Mouse (Mus musculus): ENCODE measurements around the gene Ttll8. TPM values are rescaled to one million over a fixed set of nuclear protein-coding genes. Genes with fewer than 3 reads are reported as not detected.

Ttll8 gene
- total RNA-seq, 2 experiments from 2014 or later, result not detected

Other genes starting within 250 kb of the Ttll8 start
- 10 to 100 TPM; 26.5 to 33.4 TPM for gene Brd1, start 220.2 kb downstream of the Ttll8 start, total RNA-seq (2021)
- gene Zbed4, start 202.8 kb downstream of the Ttll8 start, total RNA-seq (2021), result 1 to 10 TPM; 7.2 to 9.4 TPM
- gene Alg12, start 135.1 kb downstream of the Ttll8 start, total RNA-seq (2021), result 1 to 10 TPM; 5.7 to 6.5 TPM
- 10 to 100 TPM in 1 of 2 experiments, 1 to 10 TPM in 1; 9.4 to 13.6 TPM for gene Creld2, start 134.8 kb downstream of the Ttll8 start, total RNA-seq (2021)
- gene Pim3, start 92.2 kb downstream of the Ttll8 start, total RNA-seq (2021), result 10 to 100 TPM; 14.8 to 19.4 TPM
- under 1 TPM; 0.07 to 0.20 TPM for gene Mlc1, start 24.6 kb upstream of the Ttll8 start, total RNA-seq (2021)
- not detected for gene Mov10l1, start 28.5 kb upstream of the Ttll8 start, total RNA-seq (2021)
- under 1 TPM; 0.07 to 0.18 TPM for gene Panx2, start 105.3 kb upstream of the Ttll8 start, total RNA-seq (2021)
- gene Trabd, start 120.7 kb upstream of the Ttll8 start, total RNA-seq (2021), result 10 to 100 TPM; 24.9 to 28.1 TPM
- 10 to 100 TPM in 1 of 2 experiments, 1 to 10 TPM in 1; 9.1 to 10.1 TPM for gene Selenoo, start 134.7 kb upstream of the Ttll8 start, total RNA-seq (2021)
- gene Tubgcp6, start 168.7 kb upstream of the Ttll8 start, total RNA-seq (2021), result 10 to 100 TPM in 1 of 2 experiments, 1 to 10 TPM in 1; 8.4 to 11.0 TPM
- 10 to 100 TPM in 1 of 2 experiments, 1 to 10 TPM in 1; 7.6 to 10.6 TPM for gene Hdac10, start 174.3 kb upstream of the Ttll8 start, total RNA-seq (2021)
- 10 to 100 TPM; 76.0 to 77.1 TPM for gene Mapk12, start 186.3 kb upstream of the Ttll8 start, total RNA-seq (2021)
- 1 to 10 TPM; 2.1 to 3.0 TPM for gene Mapk11, start 195.2 kb upstream of the Ttll8 start, total RNA-seq (2021)
- 10 to 100 TPM; 28.9 to 43.0 TPM for gene Plxnb2, start 226.4 kb upstream of the Ttll8 start, total RNA-seq (2021)
- gene Dennd6b, start 242.1 kb upstream of the Ttll8 start, total RNA-seq (2021), result 1 to 10 TPM; 4.5 to 7.0 TPM

Measured in gastrocnemius, postnatal 10 days (tissue).